In genomic region chr6:86371340-86371911, GRCm38 (mm10) we compare ENCODE assay signal across 8 mouse cellular contexts. TPM values are rescaled to one million over a fixed set of nuclear protein-coding genes. Genes with fewer than 3 reads are reported as not detected.
DNase-seq lines count a peak whose midpoint lies in the region; ATAC-seq lines count a peak whose summit lies in the region.

No protein-coding gene starts in this region.

- peak; percentile 98 for ATAC-seq in erythroid progenitor cell, adult 5-6 weeks (replicated peaks; ENCODE audit: low FRiP score, poor library complexity, severe bottlenecking)
- peak; percentile 94 for ATAC-seq in heart, embryonic 14.5 days (ENCODE audit: insufficient number of reproducible peaks, insufficient read depth, low FRiP score, low read depth)
- peak; percentile 93 for ATAC-seq in liver, embryonic 13.5 days (ENCODE audit: low read depth)
- ATAC-seq in stomach, embryonic 16.5 days (ENCODE audit: insufficient read depth, low FRiP score), result peak; percentile 96

- peak overlapping the region; percentile 90 for H3K9ac ChIP-seq in heart, embryonic 14.5 days (ENCODE audit: low read length)
- peak overlapping the region; percentile 91 for H3K9ac ChIP-seq in liver, embryonic 13.5 days
- H3K9ac ChIP-seq in stomach, embryonic 16.5 days (ENCODE audit: low read length), result peak overlapping the region; percentile 91

- H3K36me3 ChIP-seq in heart, embryonic 14.5 days (ENCODE audit: control insufficient read depth, insufficient read depth, low read length), result peaks cover 36% of the 10 kb centered on the region
- peaks cover 40% of the 10 kb centered on the region for H3K36me3 ChIP-seq in liver, embryonic 13.5 days
- 0 out of 2 replicates have a peak, but pooled peaks cover under 1% of the 10 kb centered on the region for H3K36me3 ChIP-seq in stomach, embryonic 16.5 days (ENCODE audit: control insufficient read depth, insufficient read depth, low read length)

- H3K4me1 ChIP-seq in heart, embryonic 14.5 days (ENCODE audit: control insufficient read depth in 2 of 2, insufficient read depth in 2 of 2, low read length in 2 of 2), result peaks cover 8 to 19% of the 10 kb centered on the region in 2 experiments
- H3K4me1 ChIP-seq in liver, embryonic 13.5 days (replicated peaks), result peaks cover 48% of the 10 kb centered on the region
- H3K4me1 ChIP-seq in stomach, embryonic 16.5 days (ENCODE audit: control insufficient read depth, insufficient read depth, low read length), result peaks cover 17% of the 10 kb centered on the region

- H3K27me3 ChIP-seq in heart, embryonic 14.5 days (ENCODE audit: control insufficient read depth, insufficient read depth, low read length), result no peaks in the 10 kb centered on the region
- H3K27me3 ChIP-seq in liver, embryonic 13.5 days, result no peaks in the 10 kb centered on the region
- H3K27me3 ChIP-seq in stomach, embryonic 16.5 days (ENCODE audit: control insufficient read depth, insufficient read depth, low read length), result no peaks in the 10 kb centered on the region

- peak overlapping the region; percentile 78 to 83 for H3K27ac ChIP-seq in heart, embryonic 14.5 days (replicated peaks in 1 of 2; ENCODE audit: control insufficient read depth in 1 of 2, insufficient read depth in 1 of 2, low read depth in 2 of 2, low read length in 2 of 2)
- peak overlapping the region; percentile 86 for H3K27ac ChIP-seq in liver, embryonic 13.5 days
- H3K27ac ChIP-seq in stomach, embryonic 16.5 days (ENCODE audit: low read length), result peak overlapping the region; percentile 89

- under 1% methylated on average over 50 of the region's 50 CpGs for WGBS in heart, embryonic 14.5 days
- under 1% methylated on average over 50 of the region's 50 CpGs for WGBS in liver, embryonic 13.5 days (ENCODE audit: insufficient replicate concordance)
- WGBS in stomach, embryonic 16.5 days, result under 1% methylated on average over 50 of the region's 50 CpGs

- peak overlapping the region; percentile 82 for H3K4me2 ChIP-seq in heart, embryonic 14.5 days (ENCODE audit: low read length)
- peak overlapping the region; percentile 90 for H3K4me2 ChIP-seq in liver, embryonic 13.5 days
- H3K4me2 ChIP-seq in stomach, embryonic 16.5 days (ENCODE audit: low read depth, low read length), result peak overlapping the region; percentile 74

- peak overlapping the region; percentile 83 to 85 for H3K4me3 ChIP-seq in heart, embryonic 14.5 days (ENCODE audit: control insufficient read depth in 1 of 2, insufficient read depth in 1 of 2, low read depth in 1 of 2, low read length in 2 of 2)
- peak overlapping the region; percentile 92 for H3K4me3 ChIP-seq in liver, embryonic 13.5 days (replicated peaks)
- peak overlapping the region; percentile 83 for H3K4me3 ChIP-seq in stomach, embryonic 16.5 days (replicated peaks; ENCODE audit: low read length)

- DNase-seq in CD4-positive helper T cell, adult 2 months (ENCODE audit: low read depth, low spot score), result peak; percentile 96
- DNase-seq in brain, embryonic 18.5 days (ENCODE audit: low read depth, low spot score), result peak; percentile 93
- DNase-seq in kidney, postnatal 14 days, result peak; percentile 97
- DNase-seq in liver, embryonic 13.5 days, result peak; percentile 93
- DNase-seq in neural tube, embryonic 10.5 days (ENCODE audit: extremely low spot score, low spot score), result peak; percentile 97

- no peaks in the 10 kb centered on the region for H3K9me3 ChIP-seq in heart, embryonic 14.5 days (ENCODE audit: control insufficient read depth, low read length)
- H3K9me3 ChIP-seq in liver, embryonic 13.5 days (replicated peaks), result no peaks in the 10 kb centered on the region
- no peaks in the 10 kb centered on the region for H3K9me3 ChIP-seq in stomach, embryonic 16.5 days (replicated peaks; ENCODE audit: control insufficient read depth, low read length)

RNA-seq across cellular contexts. Expression of gene Snrpg, which starts 0.3 kb away (rescaled TPM):
- total RNA-seq in erythroid progenitor cell, adult 5-6 weeks (2015; ENCODE audit: low replicate concordance), result 215 and 223 TPM in 2 replicates
- 5.6 and 62.1 TPM in 2 replicates for total RNA-seq in erythroid progenitor cell, adult 5-6 weeks (2017; ENCODE audit: low replicate concordance)
- 330 and 384 TPM in 2 replicates for polyA plus RNA-seq in heart, embryonic 14.5 days (2014; fragmentation: Nextera tagmentation; extraction: Ambion mirVana)
- polyA plus RNA-seq in liver, embryonic 13.5 days (2015; fragmentation: Nextera tagmentation; extraction: Ambion mirVana), result 407 and 475 TPM in 2 replicates
- 427 and 445 TPM in 2 replicates for polyA plus RNA-seq in stomach, embryonic 16.5 days (2015; fragmentation: Nextera tagmentation; extraction: Ambion mirVana)

RNA-seq across cellular contexts. Expression of gene Fam136a, which starts 6.0 kb away (rescaled TPM):
- total RNA-seq in erythroid progenitor cell, adult 5-6 weeks (2015; ENCODE audit: low replicate concordance), result 2.9 and 3.4 TPM in 2 replicates
- 0.68 and 6.3 TPM in 2 replicates for total RNA-seq in erythroid progenitor cell, adult 5-6 weeks (2017; ENCODE audit: low replicate concordance)
- 91.6 and 91.9 TPM in 2 replicates for polyA plus RNA-seq in heart, embryonic 14.5 days (2014; fragmentation: Nextera tagmentation; extraction: Ambion mirVana)
- 94.3 and 104 TPM in 2 replicates for polyA plus RNA-seq in liver, embryonic 13.5 days (2015; fragmentation: Nextera tagmentation; extraction: Ambion mirVana)
- 120 and 128 TPM in 2 replicates for polyA plus RNA-seq in stomach, embryonic 16.5 days (2015; fragmentation: Nextera tagmentation; extraction: Ambion mirVana)

RNA-seq across cellular contexts. Expression of gene Pcyox1, which starts 25.5 kb away (rescaled TPM):
- 10.9 and 15.1 TPM in 2 replicates for total RNA-seq in erythroid progenitor cell, adult 5-6 weeks (2015; ENCODE audit: low replicate concordance)
- total RNA-seq in erythroid progenitor cell, adult 5-6 weeks (2017; ENCODE audit: low replicate concordance), result 8.0 and 8.5 TPM in 2 replicates
- polyA plus RNA-seq in heart, embryonic 14.5 days (2014; fragmentation: Nextera tagmentation; extraction: Ambion mirVana), result 59.2 and 66.6 TPM in 2 replicates
- 38.1 and 51.3 TPM in 2 replicates for polyA plus RNA-seq in liver, embryonic 13.5 days (2015; fragmentation: Nextera tagmentation; extraction: Ambion mirVana)
- 119 and 131 TPM in 2 replicates for polyA plus RNA-seq in stomach, embryonic 16.5 days (2015; fragmentation: Nextera tagmentation; extraction: Ambion mirVana)

RNA-seq across cellular contexts. Expression of gene Tia1, which starts 32.6 kb away (rescaled TPM):
- total RNA-seq in erythroid progenitor cell, adult 5-6 weeks (2015; ENCODE audit: low replicate concordance), result 42.5 and 59.5 TPM in 2 replicates
- total RNA-seq in erythroid progenitor cell, adult 5-6 weeks (2017; ENCODE audit: low replicate concordance), result 32.9 and 39.7 TPM in 2 replicates
- 133 and 140 TPM in 2 replicates for polyA plus RNA-seq in heart, embryonic 14.5 days (2014; fragmentation: Nextera tagmentation; extraction: Ambion mirVana)
- polyA plus RNA-seq in liver, embryonic 13.5 days (2015; fragmentation: Nextera tagmentation; extraction: Ambion mirVana), result 26.4 and 31.0 TPM in 2 replicates
- polyA plus RNA-seq in stomach, embryonic 16.5 days (2015; fragmentation: Nextera tagmentation; extraction: Ambion mirVana), result 135 and 151 TPM in 2 replicates

RNA-seq across cellular contexts. Expression of gene Gm44790, which starts 55.0 kb away (rescaled TPM):
- 2.5 TPM in 1 of 2 replicates, not detected in the other for total RNA-seq in erythroid progenitor cell, adult 5-6 weeks (2015; ENCODE audit: low replicate concordance)
- total RNA-seq in erythroid progenitor cell, adult 5-6 weeks (2017; ENCODE audit: low replicate concordance), result not detected in 2 replicates
- polyA plus RNA-seq in heart, embryonic 14.5 days (2014; fragmentation: Nextera tagmentation; extraction: Ambion mirVana), result not detected in 2 replicates
- not detected in 2 replicates for polyA plus RNA-seq in liver, embryonic 13.5 days (2015; fragmentation: Nextera tagmentation; extraction: Ambion mirVana)
- not detected in 2 replicates for polyA plus RNA-seq in stomach, embryonic 16.5 days (2015; fragmentation: Nextera tagmentation; extraction: Ambion mirVana)

Comparison
In these comparisons a context has a peak if more than half of its experiments do, and no peak if none do; other contexts are left out.
1. Peak in every context shown above with its lines: DNase-seq, ATAC-seq, H3K4me3 ChIP-seq and H3K27ac ChIP-seq.